Mouse (Mus musculus) neural tube, embryonic 11.5 days (tissue): Measurements from ENCODE around the gene Slc39a11. TPM values are rescaled to one million over a fixed set of nuclear protein-coding genes. Genes with fewer than 3 reads are reported as not detected.

ENCODE experiments used
- ATAC-seq: fragments of 200-750 bp; cut with Nextera tagmentation; 2 replicates; pipeline ENCODE4 v1.8.0; 2017; ENCODE audit warnings: moderate number of reproducible peaks, mild to moderate bottlenecking, moderate TSS enrichment, moderate library complexity; ENCODE audit not compliant: insufficient read depth, low FRiP score, low TSS enrichment
- DNase-seq: peaks from one replicate; pipeline ENCODE4 v3.0.0-alpha.2; 2015; ENCODE audit warnings: low spot score
- H3K27ac ChIP-seq: fragments of 300-500 bp; sonication (generic); 2 replicates; pipeline ENCODE4 v1.5.1; 2014; ENCODE audit warnings: low read depth, mild to moderate bottlenecking, low read length
- H3K27me3 ChIP-seq: fragments of 300-500 bp; sonication (generic); 2 replicates; pipeline ENCODE4 v1.6.1; 2014; ENCODE audit warnings: mild to moderate bottlenecking, low read length, mixed read lengths; ENCODE audit not compliant: control insufficient read depth, insufficient read depth
- H3K36me3 ChIP-seq: fragments of 300-500 bp; sonication (generic); 2 replicates; pipeline ENCODE4 v1.6.1; 2014; ENCODE audit warnings: mild to moderate bottlenecking, low read length, moderate library complexity, mixed read lengths; ENCODE audit not compliant: control insufficient read depth, insufficient read depth
- H3K4me1 ChIP-seq: fragments of 300-500 bp; sonication (generic); 2 replicates; pipeline ENCODE4 v1.6.1; 2014; ENCODE audit warnings: low read length, mixed read lengths; ENCODE audit not compliant: control insufficient read depth, insufficient read depth
- H3K4me2 ChIP-seq: fragments of 300-500 bp; sonication (generic); 2 replicates; pipeline ENCODE4 v1.6.1; 2014; ENCODE audit warnings: low read depth, mild to moderate bottlenecking, moderate library complexity
- H3K4me3 ChIP-seq: fragments of 300-500 bp; sonication (generic); 2 replicates; pipeline ENCODE4 v1.5.1; 2014; ENCODE audit warnings: low read depth, low read length
- H3K9ac ChIP-seq: fragments of 300-500 bp; sonication (generic); 2 replicates; pipeline ENCODE4 v1.6.1; 2014; ENCODE audit warnings: mild to moderate bottlenecking, low read length
- H3K9me3 ChIP-seq: fragments of 300-500 bp; sonication (generic); 2 replicates; pipeline ENCODE4 v1.6.1; 2016; ENCODE audit warnings: low read length; ENCODE audit not compliant: control insufficient read depth
- WGBS: fragments of 180-500 bp; shearing (Covaris S2); extraction: QIAGEN DNeasy Blood & Tissue Kit; methylation state at CpG from one replicate; pipeline ENCODE4 v1.1.7; 2014; 5-methylcytosine and 5-hydroxymethylcytosine counted together
- polyA plus RNA-seq: library from polyadenylated mRNA; unstranded; fragments of >200 nt; fragmentation: Nextera tagmentation; extraction: Ambion mirVana; gene quantifications from 2 replicates; pipeline ENCODE4 v1.2.1, GENCODE M21; 2014

Gene Slc39a11
- polyA plus RNA-seq, 1 experiment from 2014 or later, result 20.1 TPM

DNA sequence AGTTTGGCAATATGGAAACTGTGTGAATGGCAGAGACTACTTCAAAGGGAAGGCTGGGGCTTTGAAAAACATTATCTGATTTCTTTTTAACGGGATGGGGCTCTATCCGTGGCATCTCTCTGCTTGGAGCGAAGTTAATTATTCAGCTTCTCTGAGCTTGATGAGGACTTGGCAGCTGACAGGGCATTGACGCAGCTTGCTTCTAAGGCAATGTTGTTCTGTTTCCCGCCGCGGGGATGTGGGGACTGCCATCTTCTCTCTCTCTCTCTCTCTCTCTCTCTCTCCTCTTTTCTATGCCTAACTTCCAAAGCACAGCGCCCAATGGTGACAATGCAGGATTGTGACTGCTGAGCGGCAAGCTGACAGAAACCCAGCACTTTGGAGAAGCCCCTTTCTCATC is 172.3 kb downstream of the Slc39a11 start:
- DNase-seq (no peak), ATAC-seq (no peak)
- Histone ChIP-seq H3K27ac (no peak overlapping the region), H3K36me3 (no peaks in the 10 kb centered on the region), H3K27me3 (no peaks in the 10 kb centered on the region), H3K4me2 (no peak overlapping the region), H3K4me1 (peaks cover 9% of the 10 kb centered on the region), H3K9ac (no peak overlapping the region), H3K4me3 (no peak overlapping the region), H3K9me3 (no peaks in the 10 kb centered on the region)
- 81% methylated on average over 9 of the region's 9 CpGs for WGBS

DNA sequence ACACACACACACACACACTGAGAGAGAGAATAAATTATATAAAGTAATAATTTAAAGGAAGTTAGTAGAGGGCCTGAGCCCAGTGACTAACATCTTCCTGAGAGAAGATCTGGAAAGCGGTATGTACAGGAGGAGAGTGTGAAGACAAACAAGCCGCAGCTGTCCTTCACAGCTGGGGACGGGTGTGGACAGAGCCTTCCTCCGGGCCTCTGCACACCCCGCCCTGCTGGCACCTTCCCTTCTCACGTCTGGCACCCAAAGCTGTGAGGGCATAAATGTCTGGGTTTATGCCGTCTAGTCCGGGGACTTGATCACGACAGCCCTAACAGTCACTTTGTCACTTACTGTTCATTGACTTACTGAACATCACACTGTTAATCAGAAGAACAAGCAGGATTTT is 173.2 kb downstream of the Slc39a11 start:
- H3K27ac ChIP-seq, result no peak overlapping the region
- H3K9me3 ChIP-seq, result no peaks in the 10 kb centered on the region
- ATAC-seq (no peak), DNase-seq (no peak)
- no peak overlapping the region for H3K4me2 ChIP-seq
- peaks cover 9% of the 10 kb centered on the region for H3K4me1 ChIP-seq
- H3K4me3 ChIP-seq, result no peak overlapping the region
- no peaks in the 10 kb centered on the region for H3K27me3 ChIP-seq
- no peak overlapping the region for H3K9ac ChIP-seq
- H3K36me3 ChIP-seq, result no peaks in the 10 kb centered on the region
- WGBS, result 59% methylated on average over 9 of the region's 9 CpGs

- WGBS, result 74% methylated on average over 5 of the region's 5 CpGs
- Histone ChIP-seq H3K4me3 (no peak overlapping the region), H3K9me3 (no peaks in the 10 kb centered on the region), H3K36me3 (no peaks in the 10 kb centered on the region), H3K4me1 (peaks cover 9% of the 10 kb centered on the region), H3K4me2 (no peak overlapping the region), H3K27ac (no peak overlapping the region), H3K27me3 (no peaks in the 10 kb centered on the region), H3K9ac (no peak overlapping the region)
- ATAC-seq, result no peak
- no peak for DNase-seq
These were observed 174.4 kb downstream of the Slc39a11 start for GRCm38 (mm10) chr11:113475491-113475890.

GRCm38 (mm10) chr11:113473998-113474534 is 175.8 kb downstream of the Slc39a11 start:
- Histone ChIP-seq H3K36me3 (no peaks in the 10 kb centered on the region), H3K4me2 (no peak overlapping the region), H3K9me3 (no peaks in the 10 kb centered on the region), H3K27me3 (no peaks in the 10 kb centered on the region), H3K27ac (no peak overlapping the region), H3K4me3 (no peak overlapping the region), H3K9ac (no peak overlapping the region), H3K4me1 (peaks cover 9% of the 10 kb centered on the region)
- no peak for DNase-seq
- no peak for ATAC-seq
- 61% methylated on average over 7 of the region's 7 CpGs for WGBS

- H3K9ac ChIP-seq, result no peak overlapping the region
- H3K4me2 ChIP-seq, result no peak overlapping the region
- H3K4me3 ChIP-seq, result no peak overlapping the region
- WGBS, result 86% methylated on average over 9 of the region's 9 CpGs
- peaks cover 13% of the 10 kb centered on the region for H3K4me1 ChIP-seq
- no peak overlapping the region for H3K27ac ChIP-seq
- ATAC-seq (no peak), DNase-seq (no peak)
- no peaks in the 10 kb centered on the region for H3K9me3 ChIP-seq
- H3K27me3 ChIP-seq, result no peaks in the 10 kb centered on the region
- H3K36me3 ChIP-seq, result no peaks in the 10 kb centered on the region
These were observed 177.9 kb downstream of the Slc39a11 start for GRCm38 (mm10) chr11:113471936-113472335.

DNA sequence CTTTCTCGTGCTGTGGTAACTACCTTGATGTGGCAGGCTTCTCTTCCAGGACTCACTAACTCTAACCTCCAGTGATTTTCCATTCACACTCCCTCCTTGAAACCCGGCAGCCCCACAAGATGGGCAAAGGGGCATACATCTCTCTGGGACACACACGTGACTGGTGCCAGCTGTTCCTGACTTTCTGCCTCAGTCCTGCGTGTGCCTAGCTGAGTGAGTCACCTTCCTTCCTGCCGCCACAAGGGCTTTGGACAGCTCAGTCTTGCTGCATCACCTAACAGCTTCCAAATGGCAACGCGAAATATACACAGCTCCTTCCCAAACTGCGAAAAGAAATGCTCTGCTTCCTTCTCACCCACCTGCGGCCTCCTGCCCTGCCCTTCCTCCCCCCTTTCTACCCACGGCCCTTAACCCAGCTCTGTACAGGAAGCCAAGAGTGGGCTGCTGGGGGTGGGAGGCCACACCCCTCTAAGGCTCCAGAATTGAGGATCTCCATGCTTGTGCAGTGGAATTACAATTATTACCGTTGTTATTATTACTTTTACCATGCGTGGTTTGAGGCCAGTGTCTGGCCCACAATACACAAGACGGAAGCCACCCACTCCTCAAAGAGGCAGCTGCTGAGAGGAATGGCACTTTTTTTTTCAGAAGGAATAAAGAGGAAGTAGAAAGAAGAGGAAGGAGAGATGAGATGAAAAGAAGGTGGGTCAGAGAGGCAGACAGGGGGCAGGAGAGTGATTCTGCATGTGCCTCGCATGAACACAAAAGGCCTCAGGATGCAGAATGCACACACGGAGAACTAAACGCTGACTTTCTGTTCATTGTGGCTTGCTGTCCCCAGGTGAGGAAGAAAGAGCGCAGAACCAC is 179.7 kb downstream of the Slc39a11 start:
- Histone ChIP-seq H3K27ac (no peak overlapping the region), H3K9me3 (no peaks in the 10 kb centered on the region), H3K27me3 (no peaks in the 10 kb centered on the region), H3K36me3 (no peaks in the 10 kb centered on the region), H3K4me2 (no peak overlapping the region), H3K9ac (no peak overlapping the region), H3K4me3 (no peak overlapping the region), H3K4me1 (peaks cover 16% of the 10 kb centered on the region)
- ATAC-seq (no peak), DNase-seq (no peak)
- WGBS, result 84% methylated on average over 17 of the region's 17 CpGs

DNA sequence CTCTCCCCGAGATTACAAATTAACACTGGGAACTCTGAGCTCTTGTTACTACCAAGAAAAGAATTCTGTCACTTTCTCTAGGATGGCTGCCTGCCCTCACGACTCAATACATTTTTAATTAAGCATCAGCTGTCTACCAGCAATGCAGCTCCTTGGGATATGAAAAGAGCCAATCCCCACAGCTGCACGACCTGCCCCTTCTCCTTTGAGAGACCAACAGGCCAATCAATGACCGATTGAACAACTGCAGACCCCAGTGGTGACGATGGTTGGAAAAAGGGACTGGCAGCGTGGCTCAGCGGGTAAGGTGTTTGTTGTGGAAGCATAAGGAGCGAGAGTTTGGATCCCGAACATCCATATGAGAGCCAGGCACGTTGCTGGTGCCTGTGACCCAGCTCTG is 181.9 kb downstream of the Slc39a11 start:
- no peak overlapping the region for H3K9ac ChIP-seq
- ATAC-seq (no peak), DNase-seq (no peak)
- peak overlapping the region; percentile 58 for H3K27ac ChIP-seq
- no peaks in the 10 kb centered on the region for H3K27me3 ChIP-seq
- no peak overlapping the region for H3K4me3 ChIP-seq
- H3K4me2 ChIP-seq, result no peak overlapping the region
- no peaks in the 10 kb centered on the region for H3K9me3 ChIP-seq
- 63% methylated on average over 10 of the region's 10 CpGs for WGBS
- H3K36me3 ChIP-seq, result no peaks in the 10 kb centered on the region
- H3K4me1 ChIP-seq, result peaks cover 6% of the 10 kb centered on the region; the same call in 1 of the 2 replicates

DNA sequence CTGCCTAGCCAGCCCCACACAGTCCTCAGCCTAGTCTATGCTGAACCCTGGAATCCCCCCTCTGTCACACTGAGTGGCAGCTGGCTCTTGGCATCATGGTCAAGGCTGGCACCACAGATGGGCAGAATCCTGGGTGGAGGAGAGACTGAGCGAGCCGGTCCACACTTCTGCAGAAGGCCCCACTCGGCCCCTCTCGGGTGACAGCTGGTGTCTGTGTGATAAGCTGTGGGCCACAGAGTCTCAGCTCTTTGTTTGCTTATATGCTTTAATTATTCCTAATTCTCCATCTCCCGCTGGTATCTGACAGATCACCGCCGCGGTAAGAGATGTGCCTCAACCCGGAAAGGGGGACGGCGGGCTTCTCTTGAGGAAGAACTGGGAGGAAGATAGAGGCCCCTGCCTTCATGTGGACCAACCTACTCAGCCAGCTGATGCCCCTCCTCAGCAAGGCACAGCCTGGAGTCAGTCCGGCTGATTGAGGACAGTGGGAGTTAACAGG is 182.5 kb downstream of the Slc39a11 start:
- no peak overlapping the region for H3K4me2 ChIP-seq
- H3K9ac ChIP-seq, result no peak overlapping the region
- 66% methylated on average over 12 of the region's 12 CpGs for WGBS
- H3K27me3 ChIP-seq, result no peaks in the 10 kb centered on the region
- no peak overlapping the region for H3K4me3 ChIP-seq
- ATAC-seq (no peak), DNase-seq (peak; percentile 36)
- peak overlapping the region; percentile 58 for H3K27ac ChIP-seq
- H3K36me3 ChIP-seq, result no peaks in the 10 kb centered on the region
- H3K4me1 ChIP-seq, result peaks cover 6% of the 10 kb centered on the region; the same call in 1 of the 2 replicates
- no peaks in the 10 kb centered on the region for H3K9me3 ChIP-seq

DNA sequence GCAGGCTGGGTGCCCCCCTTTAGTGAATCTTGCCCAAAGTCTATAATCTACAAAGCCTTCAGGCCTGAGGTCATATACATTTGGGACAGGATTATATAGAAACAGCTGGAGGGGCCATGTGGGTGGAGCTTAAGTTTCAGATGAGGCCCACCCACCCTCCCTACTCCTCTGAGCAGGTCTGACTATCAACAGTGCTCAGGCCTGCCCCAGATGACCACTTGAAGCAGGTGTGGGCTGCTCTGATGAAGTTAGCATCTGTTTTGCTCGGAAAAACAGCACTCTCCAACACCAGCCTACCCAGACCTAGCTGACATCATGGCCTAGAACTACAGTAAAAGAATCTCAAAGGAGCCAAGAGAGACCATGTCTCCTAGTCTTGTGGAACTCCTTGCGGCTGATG is 189.8 kb downstream of the Slc39a11 start:
- no peak for DNase-seq
- Histone ChIP-seq H3K27ac (no peak overlapping the region), H3K9ac (no peak overlapping the region), H3K4me2 (no peak overlapping the region), H3K4me1 (peaks cover 2% of the 10 kb centered on the region; the same call in 1 of the 2 replicates), H3K36me3 (no peaks in the 10 kb centered on the region), H3K4me3 (no peak overlapping the region), H3K27me3 (no peaks in the 10 kb centered on the region), H3K9me3 (peaks cover 6% of the 10 kb centered on the region; the same call in 1 of the 2 replicates)
- ATAC-seq, result no peak
- 77% methylated on average over 2 of the region's 2 CpGs for WGBS
